Mouse (Mus musculus) G1E (cell line): ENCODE results near the gene Smim1.

Experiments
- CTCF ChIP-seq: IDR thresholded peaks from 2 replicates; pipeline ENCODE4 v1.5.1; 2012; ENCODE audit warnings: low read depth, low read length, inconsistent platforms, mixed read lengths
- GATA1 ChIP-seq: IDR thresholded peaks from 2 replicates; pipeline ENCODE4 v1.6.1; 2012; ENCODE audit warnings: borderline replicate concordance, low read length, inconsistent platforms, mixed read lengths
- TAL1 ChIP-seq: conservative IDR thresholded peaks from 2 replicates; pipeline ENCODE4 v1.6.1; 2012; ENCODE audit warnings: low read depth, low read length, inconsistent platforms, mixed read lengths

- no peak for TF ChIP-seq CTCF
- TF ChIP-seq TAL1, result no peak
- no peak for TF ChIP-seq GATA1
These were observed 16.5 kb upstream of the Smim1 start, which contains the start of gene Ccdc27 for GRCm38 (mm10) chr4:154042577-154042976.
